Mouse (Mus musculus) forebrain, embryonic 15.5 days (tissue): ENCODE results near the gene Phb2. TPM values are rescaled to one million over a fixed set of nuclear protein-coding genes. Genes with fewer than 3 reads are reported as not detected.

Source experiments
- ATAC-seq: fragments of 200-750 bp; cut with Nextera tagmentation; replicated peaks from 2 replicates; pipeline ENCODE4 v1.8.0; 2017; ENCODE audit warnings: mild to moderate bottlenecking, moderate TSS enrichment, moderate library complexity
- H3K27ac ChIP-seq: fragments of 300-500 bp; sonication (generic); replicated peaks from 2 replicates; pipeline ENCODE4 v1.5.1; 2015; ENCODE audit warnings: mild to moderate bottlenecking, inconsistent platforms
- H3K27me3 ChIP-seq: fragments of 300-500 bp; sonication (generic); 2 replicates; pipeline ENCODE4 v1.6.1; 2015; ENCODE audit warnings: inconsistent platforms
- H3K36me3 ChIP-seq: fragments of 300-500 bp; sonication (generic); 2 replicates; pipeline ENCODE4 v1.6.1; 2015; ENCODE audit warnings: mild to moderate bottlenecking, inconsistent platforms
- H3K4me1 ChIP-seq: fragments of 300-500 bp; sonication (generic); 2 replicates; pipeline ENCODE4 v1.6.1; 2015; ENCODE audit warnings: inconsistent platforms
- H3K4me2 ChIP-seq: fragments of 300-500 bp; sonication (generic); replicated peaks from 2 replicates; pipeline ENCODE4 v1.6.1; 2015; ENCODE audit warnings: mild to moderate bottlenecking, inconsistent platforms
- H3K4me3 ChIP-seq: fragments of 300-500 bp; sonication (generic); 2 replicates; pipeline ENCODE4 v1.5.1; 2015; ENCODE audit warnings: mild to moderate bottlenecking, inconsistent platforms
- H3K9ac ChIP-seq: fragments of 300-500 bp; sonication (generic); replicated peaks from 2 replicates; pipeline ENCODE4 v1.6.1; 2015; ENCODE audit warnings: mild to moderate bottlenecking, inconsistent platforms
- H3K9me3 ChIP-seq: fragments of 300-500 bp; sonication (generic); 2 replicates; pipeline ENCODE4 v1.6.1; 2016; ENCODE audit warnings: inconsistent platforms
- WGBS: fragments of 180-500 bp; shearing (Covaris S2); methylation state at CpG from one replicate; pipeline ENCODE4 v1.1.7; 2015; ENCODE audit warnings: mixed read lengths; 5-methylcytosine and 5-hydroxymethylcytosine counted together
- polyA plus RNA-seq: library from polyadenylated mRNA; unstranded; fragments of >200 nt; fragmentation: Nextera tagmentation; extraction: Ambion mirVana; gene quantifications from 2 replicates; pipeline ENCODE4 v1.2.1, GENCODE M21; 2015

The Phb2 gene
- polyA plus RNA-seq, 1 experiment from 2014 or later: 271 TPM

DNA sequence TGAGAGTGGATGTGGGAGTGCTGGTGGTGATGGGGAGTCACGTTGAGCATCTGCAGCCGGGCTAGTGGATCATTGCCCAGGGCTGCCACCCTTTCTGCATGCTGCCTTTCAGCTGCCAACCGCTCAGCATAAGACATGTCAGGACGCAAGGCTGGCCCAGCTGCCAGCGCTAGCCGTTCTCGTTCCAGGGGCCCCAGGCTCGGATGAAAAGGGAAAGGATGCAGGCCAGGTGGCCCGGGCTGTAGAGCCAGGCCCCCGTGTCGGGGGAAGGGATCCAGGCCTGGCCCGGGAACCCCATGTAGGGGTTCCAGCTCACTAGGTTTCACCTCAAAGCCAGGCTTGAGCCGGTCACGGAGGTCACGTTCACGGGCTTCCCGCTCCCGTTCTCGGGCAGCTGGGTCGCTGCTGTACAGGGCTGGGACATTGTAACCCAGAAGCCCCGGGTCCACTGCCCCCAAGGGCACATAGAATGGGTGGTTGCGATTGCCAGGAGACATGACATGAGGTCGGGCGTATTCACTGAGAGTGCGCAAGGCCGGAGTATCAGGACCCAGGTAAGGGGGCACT lies 32.7 kb downstream of the Phb2 start:
- no peak for ATAC-seq
- Histone ChIP-seq H3K9ac (peak overlapping the region; percentile 48), H3K27ac (peak overlapping the region; percentile 91), H3K36me3 (peaks cover 40% of the 10 kb centered on the region), H3K4me2 (peak overlapping the region; percentile 97), H3K27me3 (no peaks in the 10 kb centered on the region), H3K4me1 (peaks cover 32% of the 10 kb centered on the region), H3K4me3 (peak overlapping the region; percentile 57), H3K9me3 (no peaks in the 10 kb centered on the region)
- WGBS: 73% methylated on average over 26 of the region's 26 CpGs

- Histone ChIP-seq H3K9me3 (no peaks in the 10 kb centered on the region), H3K36me3 (peaks cover 40% of the 10 kb centered on the region), H3K27ac (peak overlapping the region; percentile 91), H3K9ac (peak overlapping the region; percentile 85), H3K4me1 (peaks cover 29% of the 10 kb centered on the region), H3K4me3 (peak overlapping the region; percentile 57), H3K4me2 (peak overlapping the region; percentile 97), H3K27me3 (no peaks in the 10 kb centered on the region)
- peak; percentile 84 for ATAC-seq
- WGBS: under 1% methylated on average over 85 of the region's 85 CpGs
These were observed 33.6 kb downstream of the Phb2 start for GRCm38 (mm10) chr6:124745490-124746295.

- H3K27me3 ChIP-seq: no peaks in the 10 kb centered on the region
- peak overlapping the region; percentile 97 for H3K4me2 ChIP-seq
- ATAC-seq: peak; percentile 4; the same call in 1 of the 2 replicates
- H3K9ac ChIP-seq: peak overlapping the region; percentile 85
- no peaks in the 10 kb centered on the region for H3K9me3 ChIP-seq
- H3K4me1 ChIP-seq: peaks cover 29% of the 10 kb centered on the region
- peak overlapping the region; percentile 57 for H3K4me3 ChIP-seq
- H3K36me3 ChIP-seq: peaks cover 40% of the 10 kb centered on the region
- H3K27ac ChIP-seq: peak overlapping the region; percentile 91
- 18% methylated on average over 8 of the region's 8 CpGs for WGBS
These were observed 34.1 kb downstream of the Phb2 start for GRCm38 (mm10) chr6:124746296-124746605.

DNA sequence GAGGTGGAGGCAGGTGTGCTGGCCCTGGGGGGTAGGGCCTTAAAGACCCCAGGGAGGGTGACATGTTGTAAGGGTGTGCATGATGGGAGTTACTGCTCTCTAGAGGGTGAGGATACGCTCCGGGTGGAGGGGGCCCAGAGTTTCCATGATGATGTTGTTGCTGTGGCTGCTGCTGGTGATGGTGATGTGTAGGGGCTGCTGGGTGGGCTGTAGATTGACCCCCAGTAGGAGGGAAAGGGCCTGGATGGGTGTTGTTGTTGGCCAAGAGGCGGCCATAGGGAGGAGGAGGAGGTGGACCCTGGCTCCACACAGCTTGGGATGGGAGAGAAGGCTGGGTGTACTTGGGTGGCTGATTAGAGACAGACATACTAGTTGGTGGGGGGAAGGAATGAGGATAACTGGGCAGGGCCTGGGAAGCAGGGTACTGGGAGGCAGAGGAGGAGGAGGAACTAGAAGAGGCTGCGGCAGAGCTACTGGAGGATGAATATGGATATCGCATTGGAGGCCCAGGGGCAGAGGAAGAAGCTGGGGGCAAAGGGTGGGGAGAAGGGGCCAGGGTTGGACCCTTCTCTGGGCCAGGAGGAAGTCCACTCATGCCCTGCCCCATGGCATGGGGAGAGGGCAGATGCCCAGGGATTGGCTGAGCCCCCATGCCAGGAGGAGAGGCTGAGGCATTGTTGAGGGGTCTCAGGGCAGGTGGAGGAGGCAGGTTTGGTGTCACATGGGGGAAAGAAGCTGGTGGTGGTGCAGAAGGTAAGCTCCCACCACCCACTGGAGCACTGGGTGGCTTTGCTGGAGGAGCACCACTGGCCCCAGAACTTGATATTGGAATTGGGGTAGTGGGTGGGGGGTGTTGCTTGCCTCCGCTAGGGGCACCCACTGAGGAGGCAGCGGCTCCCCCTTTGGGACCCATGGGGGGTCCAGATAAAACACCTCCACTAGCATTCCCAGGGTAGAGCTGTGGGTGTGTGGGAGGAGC lies 34.8 kb downstream of the Phb2 start:
- H3K27ac ChIP-seq: peak overlapping the region; percentile 91
- no peaks in the 10 kb centered on the region for H3K27me3 ChIP-seq
- H3K4me2 ChIP-seq: peak overlapping the region; percentile 97
- peaks cover 24% of the 10 kb centered on the region for H3K4me1 ChIP-seq
- 89% methylated on average over 7 of the region's 7 CpGs for WGBS
- H3K36me3 ChIP-seq: peaks cover 40% of the 10 kb centered on the region
- no peak; the same call in 1 of the 2 replicates for ATAC-seq
- peak overlapping the region; percentile 57; the same call in 1 of the 2 replicates for H3K4me3 ChIP-seq
- no peaks in the 10 kb centered on the region for H3K9me3 ChIP-seq
- H3K9ac ChIP-seq: no peak overlapping the region

GRCm38 (mm10) chr6:124750405-124750804 lies 38.3 kb downstream of the Phb2 start:
- Histone ChIP-seq H3K9me3 (no peaks in the 10 kb centered on the region), H3K4me3 (no peak overlapping the region), H3K36me3 (peaks cover 24% of the 10 kb centered on the region), H3K4me1 (peaks cover 38% of the 10 kb centered on the region), H3K27ac (no peak overlapping the region), H3K4me2 (no peak overlapping the region), H3K9ac (no peak overlapping the region), H3K27me3 (no peaks in the 10 kb centered on the region)
- 88% methylated on average over 8 of the region's 8 CpGs for WGBS
- ATAC-seq: no peak

DNA sequence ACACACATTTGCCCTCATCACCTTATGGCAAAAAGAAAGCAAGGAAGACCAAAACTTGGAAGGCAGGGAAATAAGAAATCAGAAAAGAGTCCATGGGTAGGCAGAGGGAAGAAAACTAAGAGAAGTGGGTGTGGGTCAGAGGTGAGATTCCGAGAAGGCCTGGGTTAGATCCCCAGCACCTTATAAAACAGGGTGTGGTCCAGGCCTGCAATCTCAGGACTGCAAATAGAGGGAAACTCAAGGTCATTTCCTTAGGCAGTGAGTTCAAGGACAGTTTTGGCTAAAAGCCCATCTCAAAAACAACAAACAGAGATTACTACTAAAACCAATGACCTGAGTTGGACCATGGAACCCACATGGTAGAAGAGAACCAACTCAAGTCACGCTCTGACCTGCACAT lies 41.7 kb downstream of the Phb2 start:
- no peak overlapping the region for H3K9ac ChIP-seq
- no peak for ATAC-seq
- H3K36me3 ChIP-seq: peaks cover 7% of the 10 kb centered on the region; the same call in 1 of the 2 replicates
- no peaks in the 10 kb centered on the region for H3K9me3 ChIP-seq
- no peaks in the 10 kb centered on the region for H3K27me3 ChIP-seq
- H3K27ac ChIP-seq: no peak overlapping the region
- WGBS: 95% methylated on average over 2 of the region's 2 CpGs
- H3K4me2 ChIP-seq: no peak overlapping the region
- peaks cover 47% of the 10 kb centered on the region for H3K4me1 ChIP-seq
- no peak overlapping the region for H3K4me3 ChIP-seq

DNA sequence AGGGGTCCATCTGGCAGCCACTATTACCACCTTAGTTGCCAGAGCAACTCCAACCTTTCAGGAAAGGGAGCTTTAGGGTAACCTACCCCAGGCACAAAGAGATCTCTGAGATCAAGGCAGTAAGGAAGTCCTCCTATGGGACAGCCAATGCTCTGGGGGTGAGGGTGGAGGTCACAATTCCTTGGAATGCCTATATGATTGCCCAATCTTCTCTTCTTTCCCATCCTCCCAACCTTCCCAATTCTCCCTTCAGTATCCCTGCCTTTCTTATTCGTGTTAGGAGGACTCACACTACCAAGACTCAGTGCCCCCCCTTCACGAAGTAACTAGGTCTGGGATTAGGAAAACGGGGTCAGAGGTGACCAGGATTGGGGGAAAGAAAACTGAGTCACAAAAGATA lies 43.2 kb downstream of the Phb2 start:
- peak overlapping the region; percentile 88 for H3K9ac ChIP-seq
- H3K9me3 ChIP-seq: no peaks in the 10 kb centered on the region
- peak overlapping the region; percentile 68 for H3K4me2 ChIP-seq
- H3K27ac ChIP-seq: peak overlapping the region; percentile 96
- WGBS: 0% methylated on average over 3 of the region's 3 CpGs
- ATAC-seq: no peak
- H3K4me3 ChIP-seq: peak overlapping the region; percentile 65
- H3K4me1 ChIP-seq: peaks cover 47% of the 10 kb centered on the region
- no peaks in the 10 kb centered on the region for H3K27me3 ChIP-seq
- no peaks in the 10 kb centered on the region for H3K36me3 ChIP-seq

GRCm38 (mm10) chr6:124755831-124756595 lies 43.9 kb downstream of the Phb2 start, which contains the start of the genes Gm45234 and Atn1:
Gene Gm45234 (minus strand): TSS chr6:124756021.
Gene Atn1 (minus strand): TSS chr6:124756524.
- ATAC-seq: peak; percentile 51
- Histone ChIP-seq H3K4me3 (peak within 1 kb of the TSS; percentile 65), H3K27ac (peak within 1 kb of the TSS; percentile 96), H3K9ac (peak within 1 kb of the TSS; percentile 88), H3K9me3 (no peaks in the 10 kb centered on the region), H3K4me2 (peak within 1 kb of the TSS; percentile 68), H3K36me3 (no peaks in the 10 kb centered on the region), H3K4me1 (peaks cover 47% of the 10 kb centered on the region), H3K27me3 (no peaks in the 10 kb centered on the region)
- WGBS: under 1% methylated on average over 55 of the region's 100 CpGs

DNA sequence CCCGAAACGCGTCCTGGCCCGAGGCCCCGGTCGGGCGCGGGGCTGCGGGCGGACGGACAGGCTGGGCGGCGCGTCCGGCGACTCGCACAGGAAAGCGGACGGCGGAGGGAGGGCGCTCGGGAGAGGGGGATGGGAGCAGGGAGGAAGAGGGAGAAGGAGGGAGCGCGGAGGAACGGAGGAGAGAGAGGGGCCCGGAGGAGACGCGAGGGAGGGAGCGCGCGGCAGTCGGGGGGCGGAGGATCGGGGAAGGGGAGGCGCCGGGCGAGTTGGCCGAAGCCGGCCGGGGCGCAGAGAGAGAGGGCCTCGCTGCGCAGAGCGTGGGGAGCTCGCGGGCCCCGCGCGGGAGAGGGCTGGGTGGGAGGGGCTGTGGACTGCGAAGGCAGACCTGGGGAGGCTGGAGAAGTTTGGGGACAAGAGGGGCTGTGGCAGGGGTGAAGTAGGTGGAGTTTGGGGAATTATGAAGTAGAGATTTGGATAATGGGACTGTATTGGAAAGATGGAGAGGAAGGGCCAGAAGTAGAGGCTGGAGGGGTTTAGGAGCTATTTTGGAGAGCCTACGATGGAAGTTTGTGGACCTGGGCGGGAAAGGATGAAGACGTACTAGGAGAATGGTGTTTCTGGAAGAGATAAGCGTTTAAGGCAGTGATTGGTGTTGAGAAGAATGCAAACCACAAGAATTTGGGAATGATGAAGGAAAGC lies 44.7 kb downstream of the Phb2 start:
- peak; percentile 70 for ATAC-seq
- peak overlapping the region; percentile 96 for H3K27ac ChIP-seq
- WGBS: under 1% methylated on average over 52 of the region's 54 CpGs
- H3K4me1 ChIP-seq: peaks cover 47% of the 10 kb centered on the region
- H3K4me2 ChIP-seq: peak overlapping the region; percentile 68
- no peaks in the 10 kb centered on the region for H3K9me3 ChIP-seq
- H3K36me3 ChIP-seq: no peaks in the 10 kb centered on the region
- H3K27me3 ChIP-seq: no peaks in the 10 kb centered on the region
- H3K4me3 ChIP-seq: peak overlapping the region; percentile 65
- peak overlapping the region; percentile 88 for H3K9ac ChIP-seq

GRCm38 (mm10) chr6:124757351-124757880 lies 45.3 kb downstream of the Phb2 start:
- Histone ChIP-seq H3K4me1 (peaks cover 47% of the 10 kb centered on the region), H3K4me2 (peak overlapping the region; percentile 68), H3K9me3 (no peaks in the 10 kb centered on the region), H3K27ac (peak overlapping the region; percentile 96), H3K36me3 (no peaks in the 10 kb centered on the region), H3K27me3 (no peaks in the 10 kb centered on the region), H3K4me3 (peak overlapping the region; percentile 65), H3K9ac (peak overlapping the region; percentile 88)
- ATAC-seq: no peak
- WGBS: under 1% methylated on average over 5 of the region's 5 CpGs
